Mouse (Mus musculus) urinary bladder, adult 18-20 months (tissue): Measurements from ENCODE around the gene Gm13084.
"Not testable (repeated sequence)": the region's sequence is repeated elsewhere in the genome, so short reads cannot be mapped to it uniquely, and the experiment has no call there.

Experiments used
- DNase-seq, 2 experiments: peaks; one replicate each; pipeline ENCODE4 v3.0.0; 2022; ENCODE audit warnings: low spot score in 2 of 2, mixed read lengths in 2 of 2

Gene Gm13084

GRCm38 (mm10) chr4:143815993-143816392, at the start of gene Gm13084:
TSS of gene Gm13084 (minus strand) at chr4:143816093.
- DNase-seq, result no peak

- DNase-seq, result not testable (repeated sequence)
These were observed 30.3 kb upstream of the Gm13084 start, which contains the start of gene Gm13103 for GRCm38 (mm10) chr4:143846197-143846596. TSS of gene Gm13103 (plus strand) at chr4:143846497.

- DNase-seq, result not testable (repeated sequence)
These were observed 26.8 kb downstream of the Gm13084 start, which contains the start of gene Gm13023 for GRCm38 (mm10) chr4:143789052-143789451. TSS of gene Gm13023 (plus strand) at chr4:143789352.
